Mouse (Mus musculus): ENCODE data around the gene Epsti1.

DNA sequence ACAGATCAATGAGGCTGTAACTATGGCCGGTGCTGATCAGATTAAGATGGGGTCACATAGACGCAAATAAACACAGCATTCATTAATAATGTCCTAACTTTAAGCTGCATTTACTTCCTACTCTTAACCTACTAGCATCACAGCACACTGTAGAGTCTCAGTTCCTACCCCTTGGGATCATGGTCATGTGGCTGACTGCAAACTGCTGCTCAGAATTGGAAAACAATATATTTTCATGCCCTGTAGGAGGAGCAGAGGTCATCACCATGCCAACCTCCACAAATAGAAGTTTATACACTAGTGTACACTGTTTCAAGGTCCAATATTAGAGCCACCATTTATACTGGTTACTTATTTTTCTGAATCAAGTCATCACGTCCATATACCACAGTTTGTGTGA is 8.1 kb upstream of the Epsti1 start:
- TF ChIP-seq CTCF (IDR thresholded peaks at IDR 0.05; ENCODE audit: extremely low read depth, insufficient read depth, insufficient read length, insufficient replicate concordance): no peak
- no peak for TF ChIP-seq POLR2A (IDR thresholded peaks at IDR 0.05; ENCODE audit: low read depth, low read length)
